In genomic region chr3:4976344-4976743, GRCm38 (mm10) we compare ENCODE assay signal across 20 mouse cellular contexts.
DNase-seq lines count a peak whose midpoint lies in the region; ATAC-seq and TF ChIP-seq lines count a peak whose summit lies in the region.
"Had no signal": no experiment of that assay in that cellular context is flagged by ENCODE, and none has a peak within 500 bp of the region (broad histone marks: within the 10 kb centered on the region; RNA-seq: fewer than 3 reads in every experiment).

No protein-coding gene starts in this region.

- no peaks in the 10 kb centered on the region for H3K9me3 ChIP-seq in forebrain, embryonic 13.5 days (replicated peaks)
- no peaks in the 10 kb centered on the region for H3K9me3 ChIP-seq in hindbrain, embryonic 14.5 days (ENCODE audit: control insufficient read depth, low read length)
- no peaks in the 10 kb centered on the region for H3K9me3 ChIP-seq in midbrain, embryonic 16.5 days (replicated peaks; ENCODE audit: control insufficient read depth, low read length, poor library complexity, severe bottlenecking)
- H3K9me3 ChIP-seq in embryonic facial prominence, embryonic 10.5 days, result no peaks in the 10 kb centered on the region
- H3K9me3 ChIP-seq: embryonic facial prominence, embryonic 15.5 days; heart, embryonic 10.5 days had no signal

- peak; percentile 65 for ATAC-seq in forebrain, embryonic 13.5 days
- ATAC-seq in hindbrain, embryonic 14.5 days (ENCODE audit: low FRiP score), result peak; percentile 58
- ATAC-seq in midbrain, embryonic 16.5 days, result 0 out of 2 replicates have a peak, but pooled peaks have one; percentile 22
- ATAC-seq: lung, postnatal 0 days had no signal

- TF ChIP-seq POLR2A in brain, embryonic 14.5 days (IDR thresholded peaks at IDR 0.05; ENCODE audit: borderline replicate concordance, extremely low read depth, insufficient read depth, insufficient read length, poor library complexity, severe bottlenecking), result no peak

- H3K4me1 ChIP-seq in forebrain, embryonic 13.5 days, result peaks cover 15% of the 10 kb centered on the region; the same call in 1 of the 2 replicates
- H3K4me1 ChIP-seq in hindbrain, embryonic 14.5 days (replicated peaks; ENCODE audit: control insufficient read depth, insufficient read depth, low read length), result peaks cover 6% of the 10 kb centered on the region; the same call in 1 of the 2 replicates
- peaks cover 15% of the 10 kb centered on the region for H3K4me1 ChIP-seq in midbrain, embryonic 16.5 days (ENCODE audit: control insufficient read depth, insufficient read depth, low read length)
- no peaks in the 10 kb centered on the region for H3K4me1 ChIP-seq in embryonic facial prominence, embryonic 10.5 days
- H3K4me1 ChIP-seq: embryonic facial prominence, embryonic 15.5 days; heart, embryonic 10.5 days had no signal

- H3K27me3 ChIP-seq in forebrain, embryonic 13.5 days, result no peaks in the 10 kb centered on the region
- no peaks in the 10 kb centered on the region for H3K27me3 ChIP-seq in hindbrain, embryonic 14.5 days (ENCODE audit: control insufficient read depth, insufficient read depth, low read length)
- H3K27me3 ChIP-seq in midbrain, embryonic 16.5 days (ENCODE audit: control insufficient read depth, insufficient read depth, low read depth, low read length), result no peaks in the 10 kb centered on the region
- H3K27me3 ChIP-seq in embryonic facial prominence, embryonic 10.5 days (replicated peaks; ENCODE audit: low read depth, poor library complexity, severe bottlenecking), result no peaks in the 10 kb centered on the region
- H3K27me3 ChIP-seq: embryonic facial prominence, embryonic 15.5 days had no signal

- no peak overlapping the region for H3K9ac ChIP-seq in forebrain, embryonic 13.5 days
- H3K9ac ChIP-seq in hindbrain, embryonic 14.5 days, result no peak overlapping the region
- H3K9ac ChIP-seq in midbrain, embryonic 16.5 days (ENCODE audit: low read depth, low read length), result 0 out of 2 replicates have a peak overlapping the region, but pooled peaks have one; percentile 6
- H3K9ac ChIP-seq: embryonic facial prominence, embryonic 15.5 days had no signal

- WGBS in forebrain, embryonic 13.5 days, result 42% methylated on average over 1 of the region's 1 CpGs
- WGBS in hindbrain, embryonic 14.5 days, result 26% methylated on average over 1 of the region's 1 CpGs
- WGBS in midbrain, embryonic 16.5 days, result 30% methylated on average over 1 of the region's 1 CpGs
- 77% methylated on average over 1 of the region's 1 CpGs for WGBS in embryonic facial prominence, embryonic 10.5 days

- no peaks in the 10 kb centered on the region for H3K36me3 ChIP-seq in forebrain, embryonic 13.5 days (ENCODE audit: poor library complexity, severe bottlenecking)
- no peaks in the 10 kb centered on the region for H3K36me3 ChIP-seq in hindbrain, embryonic 14.5 days (replicated peaks; ENCODE audit: control insufficient read depth, insufficient read depth)
- H3K36me3 ChIP-seq in midbrain, embryonic 16.5 days (ENCODE audit: control insufficient read depth, insufficient read depth, low read length), result no peaks in the 10 kb centered on the region
- H3K36me3 ChIP-seq in embryonic facial prominence, embryonic 10.5 days (replicated peaks), result no peaks in the 10 kb centered on the region
- H3K36me3 ChIP-seq: embryonic facial prominence, embryonic 15.5 days; heart, embryonic 10.5 days had no signal

- no peak overlapping the region for H3K4me2 ChIP-seq in forebrain, embryonic 13.5 days
- no peak overlapping the region for H3K4me2 ChIP-seq in hindbrain, embryonic 14.5 days (replicated peaks)
- no peak overlapping the region for H3K4me2 ChIP-seq in midbrain, embryonic 16.5 days (ENCODE audit: low read length)
- H3K4me2 ChIP-seq: embryonic facial prominence, embryonic 15.5 days had no signal

- peak overlapping the region; percentile 10; the same call in 1 of the 2 replicates for H3K27ac ChIP-seq in forebrain, embryonic 13.5 days
- peak overlapping the region; percentile 4; the same call in 1 of the 2 replicates for H3K27ac ChIP-seq in hindbrain, embryonic 14.5 days
- peak overlapping the region; percentile 55 for H3K27ac ChIP-seq in midbrain, embryonic 16.5 days (ENCODE audit: low read length)
- H3K27ac ChIP-seq in embryonic facial prominence, embryonic 10.5 days (replicated peaks), result no peak overlapping the region
- H3K27ac ChIP-seq: embryonic facial prominence, embryonic 15.5 days; gastrocnemius, adult 2 months; heart, embryonic 10.5 days; left cerebral cortex, adult 2 months; stomach, postnatal 0 days had no signal

- TF ChIP-seq CTCF in brain, embryonic 14.5 days (IDR thresholded peaks at IDR 0.05; ENCODE audit: borderline replicate concordance, extremely low read depth, insufficient read depth, insufficient read length), result no peak

- peak; percentile 65 for DNase-seq in brain, embryonic 14.5 days (ENCODE audit: low read depth)
- DNase-seq in hindbrain, embryonic 14.5 days (ENCODE audit: low spot score), result peak; percentile 27
- DNase-seq in urinary bladder, postnatal 14 days (ENCODE audit: low spot score), result no peak
- no peak for DNase-seq in embryonic facial prominence, embryonic 10.5 days (ENCODE audit: low spot score)
- DNase-seq in cerebellum, adult 9-10 months, result no peak
- DNase-seq: adrenal gland, adult 8-10 months; cerebellum, postnatal 14 days; gastrocnemius, adult 2 months; kidney, adult 8-10 months; kidney, postnatal 36 days; left cerebral cortex, postnatal 4 days; liver; retina, postnatal 1 day had no signal

- no peak overlapping the region for H3K4me3 ChIP-seq in forebrain, embryonic 13.5 days
- no peak overlapping the region for H3K4me3 ChIP-seq in hindbrain, embryonic 14.5 days (replicated peaks; ENCODE audit: low read length)
- H3K4me3 ChIP-seq in midbrain, embryonic 16.5 days (ENCODE audit: low read depth, low read length), result no peak overlapping the region
- H3K4me3 ChIP-seq in embryonic facial prominence, embryonic 10.5 days, result no peak overlapping the region
- H3K4me3 ChIP-seq: embryonic facial prominence, embryonic 15.5 days; gastrocnemius, adult 2 months; heart, embryonic 10.5 days; left cerebral cortex, adult 2 months had no signal

Comparison
In these comparisons a context has a peak if more than half of its experiments do, and no peak if none do; other contexts are left out.
1. DNase-seq: peak in brain, embryonic 14.5 days (single experiment) and hindbrain, embryonic 14.5 days (single experiment); none in urinary bladder, postnatal 14 days (single experiment), embryonic facial prominence, embryonic 10.5 days (single experiment) and cerebellum, adult 9-10 months (single experiment).
2. Peak in every context shown above with its lines, with median percentiles within 50 percentile points of each other: ATAC-seq.